Mouse (Mus musculus) macrophage (primary cell): ENCODE results near the gene Vldlr. TPM values are rescaled to one million over a fixed set of nuclear protein-coding genes. Genes with fewer than 3 reads are reported as not detected.

Source experiments
- H3K27ac ChIP-seq: fragments of 350-480 bp; formaldehyde crosslinking; 2 replicates; pipeline ENCODE4 v1.9.0; 2021
- H3K36me3 ChIP-seq: fragments of 350-480 bp; formaldehyde crosslinking; 2 replicates; pipeline ENCODE4 v1.9.0; 2021; ENCODE audit errors: inconsistent target
- H3K4me3 ChIP-seq: fragments of 350-480 bp; formaldehyde crosslinking; 2 replicates; pipeline ENCODE4 v1.9.0; 2021; ENCODE audit errors: inconsistent target
- H3K79me2 ChIP-seq: fragments of 350-480 bp; formaldehyde crosslinking; 2 replicates; pipeline ENCODE4 v1.9.0; 2021; ENCODE audit errors: inconsistent target
- WGBS: methylation state at CpG from one replicate; pipeline ENCODE4 v1.1.7; 2026; ENCODE audit warnings: inconsistent platforms; ENCODE audit not compliant: missing documents; 5-methylcytosine and 5-hydroxymethylcytosine counted together
- polyA plus RNA-seq: library from polyadenylated mRNA; stranded (reverse); fragments of 250-400 nt; gene quantifications from 3 replicates; pipeline ENCODE4 v1.2.4, GENCODE M21; 2018; ENCODE audit warnings: inconsistent platforms

The Vldlr gene
- polyA plus RNA-seq, 1 experiment from 2014 or later = 0.01 TPM

- Histone ChIP-seq H3K27ac (no peak overlapping the region), H3K36me3 (no peaks in the 10 kb centered on the region), H3K79me2 (no peaks in the 10 kb centered on the region), H3K4me3 (no peak overlapping the region)
- 80% methylated on average over 2 of the region's 2 CpGs for WGBS
These were observed 57.1 kb downstream of the Vldlr start for GRCm38 (mm10) chr19:27273385-27273784.

GRCm38 (mm10) chr19:27274382-27274781, 58.1 kb downstream of the Vldlr start:
- no peak overlapping the region for H3K4me3 ChIP-seq
- H3K36me3 ChIP-seq = no peaks in the 10 kb centered on the region
- 88% methylated on average over 1 of the region's 1 CpGs for WGBS
- no peaks in the 10 kb centered on the region for H3K79me2 ChIP-seq
- H3K27ac ChIP-seq = no peak overlapping the region

- Histone ChIP-seq H3K27ac (no peak overlapping the region), H3K4me3 (no peak overlapping the region), H3K36me3 (no peaks in the 10 kb centered on the region), H3K79me2 (no peaks in the 10 kb centered on the region)
- 89% methylated on average over 2 of the region's 2 CpGs for WGBS
These were observed 62.9 kb downstream of the Vldlr start for GRCm38 (mm10) chr19:27279174-27279573.

Other genes starting within 250 kb of the Vldlr start
- gene Kcnv2, start 106.1 kb downstream of the Vldlr start, polyA plus RNA-seq = not detected in 3 replicates
- 20.7 to 157 TPM (median 47.3 TPM) in 3 replicates for gene Pum3, start 213.3 kb downstream of the Vldlr start, polyA plus RNA-seq